Mouse (Mus musculus) heart, postnatal 0 days (tissue): Measurements from ENCODE around the gene Eif2b2. TPM values are rescaled to one million over a fixed set of nuclear protein-coding genes. Genes with fewer than 3 reads are reported as not detected.

ENCODE experiments used
- ATAC-seq: fragments of 200-750 bp; cut with Nextera tagmentation; 2 replicates; pipeline ENCODE4 v1.8.0; 2017; ENCODE audit warnings: low read depth, moderate number of reproducible peaks, moderate library complexity; ENCODE audit not compliant: insufficient read depth
- DNase-seq: peaks from one replicate; pipeline ENCODE4 v3.0.0-alpha.2; 2016; ENCODE audit warnings: low spot score
- H3K27ac ChIP-seq: fragments of 300-500 bp; sonication (generic); 2 replicates; pipeline ENCODE4 v1.5.1; 2014; ENCODE audit warnings: low read depth, mild to moderate bottlenecking
- H3K27me3 ChIP-seq: fragments of 300-500 bp; sonication (generic); 2 replicates; pipeline ENCODE4 v1.6.1; 2014; ENCODE audit warnings: low read length, mixed read lengths; ENCODE audit not compliant: control insufficient read depth, insufficient read depth
- H3K36me3 ChIP-seq: fragments of 300-500 bp; sonication (generic); replicated peaks from 2 replicates; pipeline ENCODE4 v1.6.1; 2014; ENCODE audit warnings: low read length, mixed read lengths; ENCODE audit not compliant: control insufficient read depth, insufficient read depth
- H3K4me1 ChIP-seq: fragments of 300-500 bp; sonication (generic); 2 replicates; pipeline ENCODE4 v1.6.1; 2014; ENCODE audit warnings: antibody characterized with exemption; ENCODE audit not compliant: control insufficient read depth, insufficient read depth
- H3K4me2 ChIP-seq: fragments of 300-500 bp; sonication (generic); 2 replicates; pipeline ENCODE4 v1.6.1; 2014; ENCODE audit warnings: low read depth, mild to moderate bottlenecking, low read length, moderate library complexity
- H3K4me3 ChIP-seq: fragments of 300-500 bp; sonication (generic); 2 replicates; pipeline ENCODE4 v1.5.1; 2014; ENCODE audit warnings: low read depth, low read length
- H3K9ac ChIP-seq: fragments of 300-500 bp; sonication (generic); replicated peaks from 2 replicates; pipeline ENCODE4 v1.6.1; 2014; ENCODE audit warnings: low read depth, low read length, mixed read lengths
- H3K9me3 ChIP-seq: fragments of 300-500 bp; sonication (generic); replicated peaks from 2 replicates; pipeline ENCODE4 v1.6.1; 2016; ENCODE audit warnings: low read length; ENCODE audit not compliant: control insufficient read depth
- CTCF ChIP-seq: IDR thresholded peaks from 2 replicates; pipeline ENCODE4 v1.5.1; 2016; ENCODE audit warnings: antibody characterized with exemption, control low read depth, low read depth
- EP300 ChIP-seq: IDR thresholded peaks from 2 replicates; pipeline ENCODE4 v1.6.1; 2016; ENCODE audit warnings: antibody characterized with exemption, low read depth
- WGBS: fragments of 180-500 bp; shearing (Covaris S2); extraction: QIAGEN DNeasy Blood & Tissue Kit; methylation state at CpG from one replicate; pipeline ENCODE4 v1.1.7; 2014; 5-methylcytosine and 5-hydroxymethylcytosine counted together
- polyA plus RNA-seq: library from polyadenylated mRNA; unstranded; fragments of >200 nt; fragmentation: Nextera tagmentation; extraction: Ambion mirVana; gene quantifications from 2 replicates; pipeline ENCODE4 v1.2.1, GENCODE M21; 2015
- total RNA-seq: library from RNA; depleted of rRNA; stranded (reverse); fragments of >200 nt; gene quantifications from 2 replicates; pipeline ENCODE4 v1.2.3, GENCODE M21; 2014; ENCODE audit warnings: low replicate concordance

Gene Eif2b2
- total and polyA plus RNA-seq, 2 experiments from 2014 or later, result 48.6 to 106 TPM

- Histone ChIP-seq H3K9ac (no peak overlapping the region), H3K27ac (no peak overlapping the region), H3K4me2 (no peak overlapping the region), H3K27me3 (no peaks in the 10 kb centered on the region), H3K9me3 (no peaks in the 10 kb centered on the region), H3K36me3 (no peaks in the 10 kb centered on the region), H3K4me1 (peaks cover 10% of the 10 kb centered on the region), H3K4me3 (no peak overlapping the region)
- ATAC-seq (peak; percentile 39; the same call in 1 of the 2 replicates), DNase-seq (no peak)
- TF ChIP-seq CTCF, result no peak
- TF ChIP-seq EP300, result no peak
- WGBS, result 29% methylated on average over 7 of the region's 7 CpGs
Measured at GRCm38 (mm10) chr12:85208687-85209199, 10.5 kb upstream of the Eif2b2 start.

DNA sequence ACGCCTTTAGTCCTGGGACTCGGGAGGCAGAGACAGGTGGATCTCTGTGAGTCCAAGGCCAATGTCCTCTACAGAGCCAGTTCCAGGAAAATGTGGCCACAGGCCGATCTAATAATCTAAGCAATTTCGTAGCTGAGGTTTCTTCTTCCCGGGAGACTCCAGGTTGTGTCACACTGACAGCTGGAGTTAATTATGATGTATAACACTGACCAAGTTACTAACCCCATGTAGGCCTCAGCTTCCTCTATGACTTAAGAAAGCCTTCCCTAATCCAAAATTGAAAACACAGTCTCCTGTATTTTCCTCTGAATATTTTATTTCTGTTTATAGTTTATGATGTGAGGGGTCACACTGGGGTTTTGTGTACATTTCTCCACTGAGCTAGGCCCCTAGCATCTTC, 4.2 kb upstream of the Eif2b2 start:
- H3K36me3 ChIP-seq, result no peaks in the 10 kb centered on the region
- 73% methylated on average over 5 of the region's 5 CpGs for WGBS
- ATAC-seq (no peak), DNase-seq (no peak)
- H3K9ac ChIP-seq, result no peak overlapping the region
- H3K27ac ChIP-seq, result no peak overlapping the region
- H3K4me2 ChIP-seq, result no peak overlapping the region
- H3K9me3 ChIP-seq, result no peaks in the 10 kb centered on the region
- no peaks in the 10 kb centered on the region for H3K27me3 ChIP-seq
- peaks cover 5% of the 10 kb centered on the region; the same call in 1 of the 2 replicates for H3K4me1 ChIP-seq
- no peak overlapping the region for H3K4me3 ChIP-seq
- TF ChIP-seq CTCF (no peak), EP300 (no peak)

DNA sequence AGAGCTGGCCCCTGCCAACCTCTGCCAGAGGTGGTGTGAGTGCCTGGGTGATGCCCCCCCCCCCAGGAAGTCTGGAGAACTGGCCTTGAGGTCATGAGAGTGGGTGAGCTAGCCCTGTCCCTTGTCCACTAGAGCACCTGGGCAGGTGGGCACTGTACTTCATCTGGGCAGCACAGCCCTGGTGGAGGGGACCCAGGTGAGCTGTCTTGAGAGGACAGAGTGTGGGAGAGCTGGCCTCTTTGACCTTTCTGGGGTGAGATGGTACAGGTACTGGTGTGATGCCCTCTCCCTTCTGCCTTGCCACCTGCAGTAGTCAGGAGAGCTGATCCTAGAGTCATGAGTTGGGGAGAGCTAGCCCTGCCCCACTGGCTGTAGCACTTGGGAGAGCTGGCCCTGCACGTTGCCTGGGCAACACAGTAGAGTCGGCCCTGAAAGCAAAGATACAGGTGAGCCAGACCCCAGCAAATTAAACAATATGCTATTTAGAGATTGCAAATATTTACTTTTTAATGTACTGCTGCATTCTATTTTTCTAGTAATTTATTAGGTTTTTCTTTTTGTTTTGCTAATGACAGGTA, 1.5 kb upstream of the Eif2b2 start:
- H3K4me2 ChIP-seq, result no peak overlapping the region
- no peak overlapping the region for H3K9ac ChIP-seq
- ATAC-seq (no peak), DNase-seq (no peak)
- H3K27me3 ChIP-seq, result no peaks in the 10 kb centered on the region
- WGBS, result 80% methylated on average over 2 of the region's 2 CpGs
- H3K4me3 ChIP-seq, result no peak overlapping the region
- TF ChIP-seq EP300 (no peak), CTCF (no peak)
- H3K4me1 ChIP-seq, result peaks cover 7% of the 10 kb centered on the region; the same call in 1 of the 2 replicates
- H3K9me3 ChIP-seq, result no peaks in the 10 kb centered on the region
- no peak overlapping the region for H3K27ac ChIP-seq
- H3K36me3 ChIP-seq, result peaks cover 19% of the 10 kb centered on the region

DNA sequence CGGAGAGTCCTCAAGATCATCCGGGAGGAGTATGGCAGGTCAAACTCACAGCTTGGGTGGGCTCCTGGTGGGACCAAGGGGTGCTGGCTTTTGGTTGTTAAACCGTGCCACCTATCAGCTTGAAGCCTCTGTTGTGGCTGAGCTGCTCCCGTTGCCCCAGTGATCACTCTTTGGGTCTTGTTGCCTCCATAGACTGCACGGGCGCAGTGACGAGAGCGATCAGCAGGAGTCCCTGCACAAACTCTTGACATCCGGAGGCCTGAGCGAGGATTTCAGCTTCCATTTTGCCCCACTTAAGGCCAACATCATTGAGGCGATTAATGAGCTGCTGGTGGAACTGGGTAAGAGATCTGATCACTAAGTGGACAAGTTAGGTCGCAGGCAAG, 617 bp downstream of the Eif2b2 start:
- DNase-seq (peak; percentile 38), ATAC-seq (no peak)
- Histone ChIP-seq H3K27me3 (no peaks in the 10 kb centered on the region), H3K9me3 (no peaks in the 10 kb centered on the region), H3K27ac (peak overlapping the region; percentile 67), H3K4me1 (peaks cover 7% of the 10 kb centered on the region; the same call in 1 of the 2 replicates), H3K4me2 (peak overlapping the region; percentile 90), H3K9ac (peak overlapping the region; percentile 73), H3K36me3 (peaks cover 39% of the 10 kb centered on the region), H3K4me3 (peak overlapping the region; percentile 68)
- WGBS, result 3% methylated on average over 12 of the region's 12 CpGs
- no peak for TF ChIP-seq CTCF
- no peak for TF ChIP-seq EP300

- no peak overlapping the region for H3K4me2 ChIP-seq
- no peak overlapping the region for H3K4me3 ChIP-seq
- no peak overlapping the region for H3K9ac ChIP-seq
- H3K36me3 ChIP-seq, result peaks cover 50% of the 10 kb centered on the region
- WGBS, result 48% methylated on average over 7 of the region's 7 CpGs
- no peaks in the 10 kb centered on the region for H3K9me3 ChIP-seq
- DNase-seq (no peak), ATAC-seq (no peak)
- no peaks in the 10 kb centered on the region for H3K4me1 ChIP-seq
- no peak overlapping the region for H3K27ac ChIP-seq
- TF ChIP-seq CTCF (no peak), EP300 (no peak)
- H3K27me3 ChIP-seq, result no peaks in the 10 kb centered on the region
Measured at GRCm38 (mm10) chr12:85227227-85227626, 7.9 kb downstream of the Eif2b2 start.
